Mouse (Mus musculus) G1E (cell line): ENCODE measurements around the gene Osbpl11. TPM values are rescaled to one million over a fixed set of nuclear protein-coding genes. Genes with fewer than 3 reads are reported as not detected.
"Not testable (repeated sequence)": the region's sequence is repeated elsewhere in the genome, so short reads cannot be mapped to it uniquely, and the experiment has no call there.

Experiments used
- ATAC-seq: 2 replicates; pipeline ENCODE4 v1.8.0; 2016; ENCODE audit warnings: mild to moderate bottlenecking; ENCODE audit not compliant: insufficient number of reproducible peaks, poor library complexity, low FRiP score, severe bottlenecking; ENCODE audit errors: extremely low read depth
- DNase-seq: peaks from one replicate; pipeline ENCODE4 v3.0.0; 2012; ENCODE audit warnings: low spot score
- H3K27me3 ChIP-seq: 2 replicates; pipeline ENCODE4 v1.6.1; 2012; ENCODE audit warnings: mild to moderate bottlenecking, low read length, inconsistent platforms; ENCODE audit not compliant: insufficient read depth
- H3K36me3 ChIP-seq: replicated peaks from 2 replicates; pipeline ENCODE3; 2012; ENCODE audit warnings: mild to moderate bottlenecking, inconsistent platforms
- H3K4me1 ChIP-seq: 2 replicates; pipeline ENCODE4 v1.6.1; 2012; ENCODE audit warnings: low read depth, low read length, inconsistent platforms, mixed read lengths; ENCODE audit not compliant: insufficient read depth
- H3K4me3 ChIP-seq: 2 replicates; pipeline ENCODE4 v1.5.1; 2012; ENCODE audit warnings: low read depth, mild to moderate bottlenecking, inconsistent platforms, low read length, moderate library complexity, mixed read lengths
- H3K9me3 ChIP-seq: replicated peaks from 2 replicates; pipeline ENCODE4 v1.6.1; 2012; ENCODE audit warnings: inconsistent platforms
- CTCF ChIP-seq: IDR thresholded peaks from 2 replicates; pipeline ENCODE4 v1.5.1; 2012; ENCODE audit warnings: low read depth, low read length, inconsistent platforms, mixed read lengths
- GATA1 ChIP-seq: IDR thresholded peaks from 2 replicates; pipeline ENCODE4 v1.6.1; 2012; ENCODE audit warnings: borderline replicate concordance, low read length, inconsistent platforms, mixed read lengths
- GATA2 ChIP-seq: IDR thresholded peaks from 2 replicates; pipeline ENCODE4 v1.6.1; 2012; ENCODE audit warnings: low read depth, low read length, inconsistent platforms, borderline replicate concordance
- POLR2AphosphoS5 ChIP-seq: IDR thresholded peaks from 2 replicates; pipeline ENCODE4 v1.6.1; 2012; ENCODE audit warnings: low read depth, low read length, inconsistent platforms; ENCODE audit not compliant: insufficient replicate concordance
- TAL1 ChIP-seq: conservative IDR thresholded peaks from 2 replicates; pipeline ENCODE4 v1.6.1; 2012; ENCODE audit warnings: low read depth, low read length, inconsistent platforms, mixed read lengths
- polyA plus RNA-seq: library from polyadenylated mRNA; stranded (reverse); fragments of >175 nt; gene quantifications from 2 replicates; pipeline ENCODE4 v1.2.3, GENCODE M21; 2012
- total RNA-seq, 2 experiments: library from RNA; stranded (forward) in 1 of 2; stranded (reverse) in 1 of 2; fragments of 200-1000 nt in 1 of 2; fragments of >200 nt in 1 of 2; fragmentation: Nextera tagmentation in 1 of 2; gene quantifications; 2 replicates each; pipeline ENCODE4 v1.2.3; 2014 to 2017

The Osbpl11 gene
- total RNA-seq (2014; fragmentation: Nextera tagmentation) = 9.4 and 11.7 TPM in 2 replicates
- total RNA-seq (2017) = 18.4 and 20.8 TPM in 2 replicates
- 3.1 and 3.7 TPM in 2 replicates for polyA plus RNA-seq

DNA sequence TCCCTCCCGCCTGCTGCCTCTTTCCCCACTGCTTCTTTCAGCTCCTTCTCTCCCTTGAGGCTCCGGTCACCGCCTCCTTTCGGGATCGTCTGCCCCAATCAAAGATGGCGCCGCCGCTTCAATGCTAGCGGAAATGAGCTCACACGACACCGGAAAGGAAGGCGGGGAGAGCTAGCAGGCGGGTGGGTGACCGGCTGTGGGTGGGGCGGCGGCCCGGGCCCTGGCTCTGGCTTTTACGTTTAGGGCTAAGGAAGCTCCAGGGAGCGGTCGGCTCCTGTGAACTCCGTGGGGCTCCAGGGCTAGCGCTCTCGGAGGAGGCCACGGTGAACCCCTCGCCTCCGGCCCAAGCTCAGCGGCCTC, at the start of gene Osbpl11:
Osbpl11 (plus strand) TSS at position 171 of the 360 bp plus-strand sequence.
- peaks cover 21% of the 10 kb centered on the region for H3K4me1 ChIP-seq
- DNase-seq (peak; percentile 94), ATAC-seq (peak; percentile 91)
- no peaks in the 10 kb centered on the region for H3K9me3 ChIP-seq
- H3K27me3 ChIP-seq = peaks cover 21% of the 10 kb centered on the region
- TF ChIP-seq GATA2 = no peak
- TF ChIP-seq CTCF = no peak
- TF ChIP-seq POLR2AphosphoS5 = no peak
- TF ChIP-seq TAL1 = no peak
- no peak for TF ChIP-seq GATA1
- peaks cover 10% of the 10 kb centered on the region for H3K36me3 ChIP-seq
- peak within 1 kb of the TSS; percentile 87 for H3K4me3 ChIP-seq

GRCm38 (mm10) chr16:33135167-33135566, 49.7 kb upstream of the Osbpl11 start:
- Histone ChIP-seq H3K4me1 (no peaks in the 10 kb centered on the region), H3K4me3 (no peak overlapping the region), H3K36me3 (no peaks in the 10 kb centered on the region), H3K9me3 (no peaks in the 10 kb centered on the region), H3K27me3 (peaks cover 38% of the 10 kb centered on the region)
- no peak for ATAC-seq
- DNase-seq = no peak
- no peak for TF ChIP-seq CTCF

GRCm38 (mm10) chr16:33139061-33139460, 45.8 kb upstream of the Osbpl11 start:
- not testable (repeated sequence) for DNase-seq, H3K4me3 ChIP-seq, ATAC-seq, H3K9me3 ChIP-seq, H3K36me3 ChIP-seq, H3K4me1 ChIP-seq
- peaks cover 35% of the 10 kb centered on the region for H3K27me3 ChIP-seq

DNA sequence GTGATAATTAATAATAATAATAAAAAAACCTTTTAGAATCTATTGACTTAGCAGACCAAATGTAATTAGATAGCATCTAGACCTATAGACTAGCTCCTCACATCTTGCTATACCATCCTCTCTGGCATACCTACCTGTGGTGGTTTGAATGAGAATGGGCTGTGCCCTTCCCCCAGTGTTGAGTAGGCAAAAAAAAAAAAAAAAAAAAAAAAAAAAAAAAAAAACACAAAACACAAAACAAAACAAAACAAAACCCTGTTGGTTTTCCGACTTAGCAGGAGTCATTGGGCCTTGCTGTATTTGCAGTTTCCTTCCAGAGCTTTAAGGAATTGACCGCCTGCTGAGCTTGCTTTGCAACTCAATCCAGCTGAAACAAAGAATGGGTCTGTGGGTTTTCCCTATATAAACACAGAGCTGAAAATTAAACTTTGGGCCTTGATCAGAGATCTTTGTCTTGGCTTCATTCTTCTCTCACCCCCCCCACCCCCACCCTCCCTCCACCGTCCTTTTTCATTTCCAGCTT, 43.1 kb upstream of the Osbpl11 start:
- no peaks in the 10 kb centered on the region for H3K4me1 ChIP-seq
- peaks cover 2% of the 10 kb centered on the region for H3K9me3 ChIP-seq
- no peak for TF ChIP-seq POLR2AphosphoS5
- TF ChIP-seq GATA2 = no peak
- TF ChIP-seq TAL1 = no peak
- TF ChIP-seq GATA1 = no peak
- no peak for TF ChIP-seq CTCF
- no peak for DNase-seq
- no peaks in the 10 kb centered on the region for H3K36me3 ChIP-seq
- no peak overlapping the region for H3K4me3 ChIP-seq
- H3K27me3 ChIP-seq = peaks cover 30% of the 10 kb centered on the region
- no peak for ATAC-seq

- no peak for DNase-seq
- TF ChIP-seq GATA2 (no peak), POLR2AphosphoS5 (no peak), TAL1 (no peak), GATA1 (no peak), CTCF (no peak)
- Histone ChIP-seq H3K27me3 (peaks cover 25% of the 10 kb centered on the region), H3K36me3 (no peaks in the 10 kb centered on the region), H3K4me1 (no peaks in the 10 kb centered on the region), H3K9me3 (peaks cover 2% of the 10 kb centered on the region), H3K4me3 (no peak overlapping the region)
- ATAC-seq = no peak
Observed at GRCm38 (mm10) chr16:33143452-33143851, 41.4 kb upstream of the Osbpl11 start.

- peaks cover 2% of the 10 kb centered on the region for H3K9me3 ChIP-seq
- no peaks in the 10 kb centered on the region for H3K36me3 ChIP-seq
- no peak for ATAC-seq
- TF ChIP-seq GATA2 = no peak
- TF ChIP-seq TAL1 = no peak
- no peak for TF ChIP-seq POLR2AphosphoS5
- no peak for TF ChIP-seq GATA1
- no peak for DNase-seq
- H3K4me1 ChIP-seq = no peaks in the 10 kb centered on the region
- peaks cover 12% of the 10 kb centered on the region for H3K27me3 ChIP-seq
- no peak overlapping the region for H3K4me3 ChIP-seq
Observed at GRCm38 (mm10) chr16:33146185-33146584, 38.7 kb upstream of the Osbpl11 start.

DNA sequence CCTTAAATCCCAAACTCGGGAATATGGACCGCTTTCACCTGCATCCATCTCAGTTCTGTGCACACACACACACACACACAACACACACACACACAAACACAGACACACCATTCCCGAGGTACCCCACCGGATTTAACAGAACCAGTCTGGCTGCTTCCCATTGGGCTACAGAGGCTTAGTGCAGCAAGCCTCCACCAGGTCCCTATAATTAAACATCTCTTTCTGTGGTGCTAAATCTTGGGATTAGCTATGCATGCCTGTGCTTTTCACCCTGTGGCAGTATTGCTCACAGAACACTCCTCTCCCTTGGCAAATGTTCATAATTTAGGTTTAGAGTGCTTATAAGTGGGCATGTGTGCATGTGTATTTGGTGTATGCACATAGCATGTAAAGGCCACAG, 36.7 kb upstream of the Osbpl11 start:
- TF ChIP-seq POLR2AphosphoS5 = no peak
- TF ChIP-seq GATA2 = no peak
- TF ChIP-seq CTCF = no peak
- TF ChIP-seq GATA1 = no peak
- no peak for TF ChIP-seq TAL1
- H3K4me1 ChIP-seq = no peaks in the 10 kb centered on the region
- peaks cover 2% of the 10 kb centered on the region for H3K9me3 ChIP-seq
- H3K4me3 ChIP-seq = no peak overlapping the region
- no peak for ATAC-seq
- no peak for DNase-seq
- H3K36me3 ChIP-seq = no peaks in the 10 kb centered on the region
- peaks cover 24% of the 10 kb centered on the region for H3K27me3 ChIP-seq

DNA sequence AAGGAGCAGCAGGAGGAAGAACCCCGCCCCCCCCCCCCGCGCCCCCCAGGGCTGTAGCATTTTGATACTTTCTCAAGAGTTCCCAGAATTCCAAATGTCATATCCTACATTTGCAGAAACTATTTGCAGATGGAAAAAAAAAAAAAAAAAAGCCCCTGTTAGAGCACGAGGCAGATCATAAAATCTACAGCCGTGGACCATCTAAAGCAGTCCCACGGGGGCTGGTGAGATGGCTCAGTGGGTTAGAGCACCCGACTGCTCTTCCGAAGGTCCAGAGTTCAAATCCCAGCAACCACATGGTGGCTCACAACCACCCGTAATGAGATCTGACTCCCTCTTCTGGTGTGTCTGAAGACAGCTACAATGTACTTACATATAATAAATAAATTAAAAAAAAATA, 34.0 kb upstream of the Osbpl11 start:
- H3K4me3 ChIP-seq, H3K36me3 ChIP-seq, DNase-seq, H3K4me1 ChIP-seq, H3K9me3 ChIP-seq, ATAC-seq: not testable (repeated sequence)
- peaks cover 29% of the 10 kb centered on the region for H3K27me3 ChIP-seq
